Mouse (Mus musculus) embryonic facial prominence, embryonic 11.5 days (tissue): Measurements from ENCODE around the gene Brd3. TPM values are rescaled to one million over a fixed set of nuclear protein-coding genes. Genes with fewer than 3 reads are reported as not detected.
A peak's percentile ranks its signal among the peaks of the same experiment; 100 is the strongest.

Source experiments
- ATAC-seq: fragments of 200-750 bp; cut with Nextera tagmentation; replicated peaks from 2 replicates; pipeline ENCODE4 v1.8.0; 2017; ENCODE audit warnings: low read depth; ENCODE audit not compliant: insufficient number of reproducible peaks, low FRiP score, low TSS enrichment
- DNase-seq: peaks from one replicate; pipeline ENCODE4 v3.0.0-alpha.2; 2015; ENCODE audit warnings: low spot score
- H3K27ac ChIP-seq: fragments of 300-500 bp; sonication (generic); replicated peaks from 2 replicates; pipeline ENCODE4 v1.5.1; 2014; ENCODE audit warnings: mild to moderate bottlenecking, low read depth, low read length, control low read depth
- H3K27me3 ChIP-seq: fragments of 300-500 bp; sonication (generic); 2 replicates; pipeline ENCODE4 v1.6.1; 2014; ENCODE audit warnings: mild to moderate bottlenecking, low read length, moderate library complexity, mixed read lengths; ENCODE audit not compliant: control insufficient read depth, insufficient read depth
- H3K36me3 ChIP-seq: fragments of 300-500 bp; sonication (generic); replicated peaks from 2 replicates; pipeline ENCODE4 v1.6.1; 2014; ENCODE audit warnings: low read depth, mild to moderate bottlenecking, low read length, moderate library complexity, mixed read lengths; ENCODE audit not compliant: control insufficient read depth, insufficient read depth
- H3K4me1 ChIP-seq: fragments of 300-500 bp; sonication (generic); 2 replicates; pipeline ENCODE4 v1.6.1; 2014; ENCODE audit warnings: low read length, mixed read lengths; ENCODE audit not compliant: control insufficient read depth, insufficient read depth
- H3K4me2 ChIP-seq: fragments of 300-500 bp; sonication (generic); 2 replicates; pipeline ENCODE4 v1.6.1; 2014; ENCODE audit warnings: low read depth, mild to moderate bottlenecking, control low read depth, low read length, moderate library complexity
- H3K4me3 ChIP-seq: fragments of 300-500 bp; sonication (generic); 2 replicates; pipeline ENCODE4 v1.5.1; 2014; ENCODE audit warnings: low read depth, low read length, control low read depth
- H3K9ac ChIP-seq: fragments of 300-500 bp; sonication (generic); replicated peaks from 2 replicates; pipeline ENCODE4 v1.6.1; 2014; ENCODE audit warnings: mild to moderate bottlenecking, control low read depth, low read length
- H3K9me3 ChIP-seq: fragments of 300-500 bp; sonication (generic); replicated peaks from 2 replicates; pipeline ENCODE4 v1.6.1; 2016; ENCODE audit warnings: mild to moderate bottlenecking, low read length, inconsistent platforms, mixed read lengths; ENCODE audit not compliant: control insufficient read depth
- WGBS: fragments of 180-500 bp; shearing (Covaris S2); extraction: QIAGEN DNeasy Blood & Tissue Kit; methylation state at CpG from one replicate; pipeline ENCODE4 v1.1.7; 2014; 5-methylcytosine and 5-hydroxymethylcytosine counted together
- polyA plus RNA-seq: library from polyadenylated mRNA; unstranded; fragments of >200 nt; fragmentation: Nextera tagmentation; extraction: Ambion mirVana; gene quantifications from 2 replicates; pipeline ENCODE4 v1.2.1, GENCODE M21; 2014

Gene Brd3
- polyA plus RNA-seq, 1 experiment from 2014 or later: 207 TPM

DNA sequence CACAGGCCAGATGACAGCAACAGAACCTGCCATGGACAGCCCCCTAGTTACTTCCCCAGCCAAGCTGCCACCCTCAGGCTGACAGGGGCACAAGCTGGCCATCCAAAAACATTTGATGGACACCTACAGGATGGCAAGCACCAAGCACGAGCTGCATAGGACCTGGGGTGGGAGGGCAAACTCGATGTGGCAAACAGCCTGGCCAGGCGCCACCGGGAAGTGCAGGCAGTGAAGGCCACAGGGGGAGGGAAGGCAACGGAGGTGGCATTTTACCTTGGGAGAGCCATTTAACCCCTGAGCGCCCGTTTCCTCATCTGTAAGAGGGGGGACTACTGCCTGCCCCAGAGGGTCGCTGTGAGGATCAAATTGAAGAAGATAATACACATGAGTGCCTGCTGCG is 46.8 kb downstream of the Brd3 start:
- WGBS: 69% methylated on average over 9 of the region's 9 CpGs
- ATAC-seq: no peak
- H3K4me1 ChIP-seq: no peaks in the 10 kb centered on the region

GRCm38 (mm10) chr2:27460163-27460562 is 47.3 kb downstream of the Brd3 start:
- Histone ChIP-seq H3K36me3 (peaks cover 43% of the 10 kb centered on the region), H3K27me3 (no peaks in the 10 kb centered on the region), H3K9ac (no peak overlapping the region), H3K9me3 (no peaks in the 10 kb centered on the region), H3K4me3 (no peak overlapping the region), H3K4me2 (no peak overlapping the region), H3K4me1 (no peaks in the 10 kb centered on the region), H3K27ac (no peak overlapping the region)
- DNase-seq (no peak), ATAC-seq (no peak)
- WGBS: 90% methylated on average over 5 of the region's 5 CpGs

More for the DNA sequence above, 46.8 kb downstream of the Brd3 start:
- no peaks in the 10 kb centered on the region for H3K27me3 ChIP-seq
- DNase-seq: no peak
- no peak overlapping the region for H3K4me2 ChIP-seq
- H3K9ac ChIP-seq: no peak overlapping the region
- H3K9me3 ChIP-seq: no peaks in the 10 kb centered on the region
- H3K27ac ChIP-seq: no peak overlapping the region
- H3K36me3 ChIP-seq: peaks cover 43% of the 10 kb centered on the region
- H3K4me3 ChIP-seq: no peak overlapping the region

DNA sequence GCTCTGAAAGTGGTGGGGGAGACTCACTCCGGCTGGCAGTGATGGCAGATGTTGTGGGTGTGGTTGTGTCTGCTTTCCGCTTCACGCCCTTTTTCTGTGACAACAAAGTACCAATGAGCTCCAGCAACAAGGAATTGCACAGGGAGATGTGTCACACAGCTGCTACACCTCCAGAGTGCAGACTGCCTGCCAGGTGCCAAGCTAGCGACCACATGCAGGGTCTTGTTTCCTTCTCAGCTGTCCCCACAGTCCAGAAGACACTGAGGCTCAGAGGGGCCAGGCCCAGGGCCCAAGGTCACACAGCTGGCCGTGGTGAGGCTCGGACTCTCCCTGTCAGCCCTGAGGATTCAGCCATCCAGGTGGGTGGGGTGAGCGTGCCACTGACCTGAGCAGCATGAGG is 47.7 kb downstream of the Brd3 start:
- Histone ChIP-seq H3K36me3 (peaks cover 43% of the 10 kb centered on the region), H3K4me1 (no peaks in the 10 kb centered on the region), H3K4me3 (no peak overlapping the region), H3K27me3 (no peaks in the 10 kb centered on the region), H3K9ac (no peak overlapping the region), H3K27ac (no peak overlapping the region), H3K4me2 (no peak overlapping the region), H3K9me3 (no peaks in the 10 kb centered on the region)
- ATAC-seq: no peak
- no peak for DNase-seq
- 91% methylated on average over 7 of the region's 7 CpGs for WGBS

- DNase-seq: no peak
- no peak overlapping the region for H3K4me3 ChIP-seq
- H3K9ac ChIP-seq: no peak overlapping the region
- no peak overlapping the region for H3K4me2 ChIP-seq
- 89% methylated on average over 14 of the region's 14 CpGs for WGBS
- no peaks in the 10 kb centered on the region for H3K4me1 ChIP-seq
- no peaks in the 10 kb centered on the region for H3K27me3 ChIP-seq
- no peaks in the 10 kb centered on the region for H3K9me3 ChIP-seq
- no peak overlapping the region for H3K27ac ChIP-seq
- peaks cover 23% of the 10 kb centered on the region for H3K36me3 ChIP-seq
- no peak for ATAC-seq
Measured at GRCm38 (mm10) chr2:27450226-27450625, 57.2 kb downstream of the Brd3 start.

GRCm38 (mm10) chr2:27447782-27448181 is 59.7 kb downstream of the Brd3 start:
- H3K36me3 ChIP-seq: peaks cover 23% of the 10 kb centered on the region
- no peaks in the 10 kb centered on the region; the same call in 1 of the 2 replicates for H3K4me1 ChIP-seq
- no peak overlapping the region for H3K27ac ChIP-seq
- no peaks in the 10 kb centered on the region for H3K9me3 ChIP-seq
- WGBS: 82% methylated on average over 5 of the region's 5 CpGs
- peak; percentile 40 for DNase-seq
- H3K9ac ChIP-seq: no peak overlapping the region
- no peak for ATAC-seq
- H3K4me2 ChIP-seq: no peak overlapping the region
- H3K4me3 ChIP-seq: no peak overlapping the region
- H3K27me3 ChIP-seq: no peaks in the 10 kb centered on the region

GRCm38 (mm10) chr2:27446812-27447211 is 60.6 kb downstream of the Brd3 start:
- no peak for ATAC-seq
- no peak for DNase-seq
- no peak overlapping the region for H3K27ac ChIP-seq
- WGBS: 92% methylated on average over 8 of the region's 8 CpGs
- no peak overlapping the region for H3K4me3 ChIP-seq
- peaks cover 17% of the 10 kb centered on the region for H3K36me3 ChIP-seq
- no peaks in the 10 kb centered on the region for H3K9me3 ChIP-seq
- no peak overlapping the region for H3K4me2 ChIP-seq
- H3K27me3 ChIP-seq: no peaks in the 10 kb centered on the region
- H3K4me1 ChIP-seq: no peaks in the 10 kb centered on the region; the same call in 1 of the 2 replicates
- H3K9ac ChIP-seq: no peak overlapping the region

- Histone ChIP-seq H3K9me3 (no peaks in the 10 kb centered on the region), H3K9ac (no peak overlapping the region), H3K27me3 (no peaks in the 10 kb centered on the region), H3K4me2 (no peak overlapping the region), H3K4me1 (no peaks in the 10 kb centered on the region; the same call in 1 of the 2 replicates), H3K36me3 (peaks cover 17% of the 10 kb centered on the region), H3K4me3 (no peak overlapping the region), H3K27ac (no peak overlapping the region)
- DNase-seq (no peak), ATAC-seq (no peak)
- WGBS: 91% methylated on average over 3 of the region's 3 CpGs
Measured at GRCm38 (mm10) chr2:27445910-27446309, 61.6 kb downstream of the Brd3 start.

GRCm38 (mm10) chr2:27443450-27443708 is 64.1 kb downstream of the Brd3 start:
- Histone ChIP-seq H3K36me3 (peaks cover 4% of the 10 kb centered on the region), H3K4me3 (peak overlapping the region; percentile 58)
- no peak for ATAC-seq

More at GRCm38 (mm10) chr2:27443450-27443708, 64.1 kb downstream of the Brd3 start:
- H3K9me3 ChIP-seq: no peaks in the 10 kb centered on the region
- H3K27me3 ChIP-seq: no peaks in the 10 kb centered on the region
- no peak overlapping the region for H3K9ac ChIP-seq
- no peak overlapping the region for H3K27ac ChIP-seq
- no peaks in the 10 kb centered on the region; the same call in 1 of the 2 replicates for H3K4me1 ChIP-seq
- 75% methylated on average over 5 of the region's 5 CpGs for WGBS
- H3K4me2 ChIP-seq: peak overlapping the region; percentile 68; the same call in 1 of the 2 replicates
- no peak for DNase-seq
